Mouse (Mus musculus) urinary bladder, postnatal 4 days (tissue): Measurements from ENCODE around the gene Crat.
A peak's percentile ranks its signal among the peaks of the same experiment; 100 is the strongest.

Experiments
- DNase-seq, 2 experiments: peaks; one replicate each; pipeline ENCODE4 v3.0.0; 2021 to 2022; ENCODE audit warnings: low spot score in 2 of 2

The Crat gene

GRCm38 (mm10) chr2:30366203-30366602 lies 49.4 kb downstream of the Crat start:
- no peak for DNase-seq

GRCm38 (mm10) chr2:30365281-30366069 lies 50.1 kb downstream of the Crat start:
- no peak for DNase-seq

DNA sequence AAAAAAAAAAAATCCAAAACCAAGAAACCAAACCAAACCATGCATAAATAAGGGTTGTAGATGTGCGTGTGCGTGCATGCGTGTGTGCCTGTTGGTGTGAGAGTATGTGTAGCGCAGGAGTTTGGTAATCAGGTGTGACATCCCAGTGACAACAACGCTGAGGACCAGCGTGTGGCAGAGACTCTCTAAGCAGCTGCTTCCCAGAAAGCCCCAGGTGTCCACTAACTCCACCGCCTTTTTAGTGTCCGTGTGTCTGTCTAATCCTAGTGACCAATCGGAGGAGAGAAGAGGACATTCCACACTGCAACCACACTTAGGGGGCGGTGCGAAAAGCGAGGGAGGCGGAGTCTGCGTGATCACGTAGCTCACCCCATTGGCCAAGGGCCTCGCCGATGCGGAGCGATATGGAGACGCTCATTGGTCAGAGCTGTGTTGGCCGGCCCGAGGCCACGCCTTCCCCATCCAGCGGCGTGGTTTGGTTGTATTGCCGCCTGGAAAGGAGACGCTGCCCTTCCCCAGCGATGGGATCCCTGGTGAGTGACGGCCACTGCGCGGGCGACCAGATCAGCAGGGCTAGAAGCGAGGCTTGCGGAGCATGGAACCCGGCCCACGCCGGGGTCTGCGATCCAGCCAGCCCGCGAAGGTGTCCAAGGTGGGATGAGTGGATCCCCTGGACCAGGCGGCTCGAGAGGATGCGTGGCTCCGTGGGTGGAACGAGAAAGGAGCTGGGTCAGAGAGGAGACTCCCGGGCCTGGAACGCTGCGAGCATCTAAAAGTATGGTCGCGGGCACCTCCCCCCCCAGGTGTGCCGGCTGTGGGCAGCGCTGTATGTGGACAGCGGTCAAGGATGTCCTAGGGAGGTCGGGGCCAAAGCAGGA lies 51.6 kb downstream of the Crat start, which contains the start of gene Miga2:
TSS of gene Miga2 (plus strand) at position 461 of the 878 bp plus-strand sequence.
- DNase-seq = peak; percentile 99

- no peak for DNase-seq
Observed at GRCm38 (mm10) chr2:30362865-30363264, 52.7 kb downstream of the Crat start.

DNA sequence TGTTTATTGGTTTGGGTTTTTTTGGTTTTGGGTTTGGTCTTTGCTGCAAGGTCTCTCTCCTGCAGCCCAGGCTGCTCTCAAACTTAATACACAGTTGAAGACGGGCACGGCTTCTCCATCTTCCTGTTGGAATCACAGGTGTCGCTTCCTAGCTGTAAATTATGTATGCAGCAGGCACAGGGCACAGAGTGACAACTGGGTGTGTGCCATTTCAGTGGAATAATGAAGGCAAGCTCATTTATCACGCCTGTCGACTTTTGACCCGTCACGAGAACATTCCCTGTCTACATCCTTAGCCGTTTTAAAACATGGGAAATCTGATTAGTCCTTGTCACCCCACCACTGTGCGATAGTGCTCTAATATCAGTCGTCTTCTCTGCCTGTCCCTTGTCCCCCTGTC lies 55.0 kb downstream of the Crat start:
- no peak for DNase-seq

GRCm38 (mm10) chr2:30358533-30359531 lies 56.8 kb downstream of the Crat start, which contains the start of gene Sh3glb2:
Gene Sh3glb2 (minus strand): TSS chr2:30359337.
- peak; percentile 83 to 88 for DNase-seq

- no peak for DNase-seq
Observed at GRCm38 (mm10) chr2:30357552-30358510, 57.8 kb downstream of the Crat start.

DNA sequence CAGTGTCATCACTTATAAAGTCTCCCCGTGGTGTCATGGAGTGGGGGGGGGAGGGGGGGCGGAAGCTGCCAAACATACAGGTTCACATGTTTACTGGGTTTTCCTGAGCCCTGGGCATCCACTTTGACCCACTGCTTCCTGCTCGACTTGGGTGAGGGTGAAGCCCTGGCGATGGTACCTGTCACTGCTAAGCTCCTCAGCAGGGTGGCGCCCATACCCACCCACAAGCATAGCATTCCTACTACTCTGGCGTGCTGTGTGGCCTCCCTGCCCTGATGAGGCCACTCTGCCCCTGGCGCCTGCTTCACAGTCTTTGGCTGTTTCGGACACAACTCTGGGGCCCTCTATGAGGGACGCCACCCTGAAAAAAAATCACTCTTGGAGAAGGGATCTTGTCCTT lies 58.7 kb downstream of the Crat start:
- DNase-seq = no peak

DNA sequence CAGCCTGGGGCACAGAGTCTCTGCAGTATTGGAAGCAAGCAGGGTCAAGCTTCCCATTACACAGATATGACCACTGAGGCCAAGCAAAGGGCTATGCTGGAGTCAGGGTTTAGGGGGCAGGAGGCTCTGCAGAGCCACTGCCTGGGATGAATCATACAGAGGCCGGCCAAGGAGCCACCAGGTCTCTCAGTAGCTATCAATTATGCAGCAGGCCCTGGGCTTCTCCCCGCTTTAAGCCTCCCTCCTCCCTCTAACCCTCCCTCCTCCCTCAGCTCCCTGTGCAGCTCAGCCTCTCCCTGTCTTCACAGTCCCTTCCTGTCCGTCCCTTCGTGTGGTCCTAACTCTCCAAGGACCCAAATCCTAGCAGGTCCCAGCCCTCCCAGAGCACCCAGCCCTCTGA lies 59.3 kb downstream of the Crat start:
- DNase-seq = no peak

DNA sequence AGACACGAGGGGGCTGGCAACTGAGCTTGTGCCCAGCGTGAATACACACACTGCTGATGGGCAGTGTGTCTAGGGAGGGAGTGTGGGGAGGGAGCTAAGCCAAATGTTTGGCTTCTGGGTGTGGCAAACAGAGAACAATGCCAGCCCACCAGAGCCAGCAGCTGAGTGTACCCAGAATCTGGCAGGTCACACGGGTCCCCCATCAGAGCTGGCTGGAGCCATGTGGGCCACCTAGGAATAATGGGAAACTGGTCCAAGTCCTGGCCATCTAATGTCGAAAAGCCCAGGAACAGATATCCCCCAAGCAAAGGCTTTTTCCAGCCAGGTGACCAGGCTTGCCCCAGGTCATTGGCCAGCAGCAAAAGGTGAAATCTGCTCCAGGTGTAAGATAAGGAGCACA lies 59.8 kb downstream of the Crat start:
- no peak for DNase-seq

DNA sequence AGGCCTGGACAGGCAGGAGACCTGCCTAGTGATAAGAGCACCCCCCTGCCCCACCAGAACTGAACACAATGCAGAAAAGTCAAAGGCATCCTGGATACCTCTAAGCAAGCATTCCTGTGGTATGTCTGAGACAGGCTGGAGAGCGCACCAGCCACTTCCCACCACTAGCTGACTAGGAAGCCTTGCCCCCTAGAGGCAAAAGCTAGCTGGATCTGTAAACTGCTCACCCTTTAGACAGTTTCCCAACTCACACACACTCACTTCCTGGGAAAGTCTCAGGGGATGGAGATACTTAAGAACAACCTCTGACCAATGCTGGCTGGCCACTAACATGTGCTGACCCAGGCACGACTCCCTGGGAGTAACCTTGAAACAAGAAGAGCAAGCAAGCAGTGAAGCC lies 64.5 kb downstream of the Crat start:
- DNase-seq = no peak
